Mouse (Mus musculus) monocyte, adult 5-6 weeks (primary cell): ENCODE results near the gene Prdm13. TPM values are rescaled to one million over a fixed set of nuclear protein-coding genes. Genes with fewer than 3 reads are reported as not detected.

ENCODE experiments used
- ATAC-seq: fragments of 153-309, 156-312 bp; replicated peaks from 2 replicates; pipeline ENCODE4 v1.8.0; 2017; ENCODE audit warnings: mild to moderate bottlenecking; ENCODE audit not compliant: low TSS enrichment, insufficient number of reproducible peaks, severe bottlenecking, poor library complexity, low FRiP score
- total RNA-seq: library from RNA; stranded (forward); fragments of 200-1000, 200-491, 200-594 nt; gene quantifications from 3 replicates; pipeline ENCODE4 v1.2.3, GENCODE M21; 2017

The Prdm13 gene
- not detected in 3 replicates for total RNA-seq

GRCm38 (mm10) chr4:21685595-21686091 lies at the start of gene Prdm13:
Gene Prdm13, minus strand, starts transcription at chr4:21685963.
- no peak for ATAC-seq

GRCm38 (mm10) chr4:21727615-21728165 lies 41.9 kb upstream of the Prdm13 start, which contains the start of gene Ccnc:
Gene Ccnc, plus strand, starts transcription at chr4:21727701.
- ATAC-seq: peak; percentile 99

- peak; percentile 51 for ATAC-seq
These were observed 41.3 kb upstream of the Prdm13 start for GRCm38 (mm10) chr4:21726912-21727614.

GRCm38 (mm10) chr4:21722752-21723334 lies 37.1 kb upstream of the Prdm13 start:
- no peak for ATAC-seq

- peak; percentile 56; the same call in 1 of the 2 replicates for ATAC-seq
These were observed 26.4 kb upstream of the Prdm13 start for GRCm38 (mm10) chr4:21712147-21712546.

- no peak for ATAC-seq
These were observed 19.3 kb upstream of the Prdm13 start for GRCm38 (mm10) chr4:21705046-21705445.

- peak; percentile 68 for ATAC-seq
These were observed 10.0 kb upstream of the Prdm13 start for GRCm38 (mm10) chr4:21695638-21696254.

- ATAC-seq: no peak
These were observed 4.5 kb upstream of the Prdm13 start for GRCm38 (mm10) chr4:21690221-21690620.

- ATAC-seq: no peak
These were observed 3.8 kb upstream of the Prdm13 start for GRCm38 (mm10) chr4:21689492-21689941.

GRCm38 (mm10) chr4:21688703-21689200 lies 3.0 kb upstream of the Prdm13 start:
- ATAC-seq: no peak

- ATAC-seq: no peak
These were observed 2.3 kb upstream of the Prdm13 start for GRCm38 (mm10) chr4:21687783-21688702.

GRCm38 (mm10) chr4:21686934-21687333 lies 1.2 kb upstream of the Prdm13 start:
- ATAC-seq: no peak

- no peak for ATAC-seq
These were observed 653 bp upstream of the Prdm13 start for GRCm38 (mm10) chr4:21686416-21686815.

GRCm38 (mm10) chr4:21684341-21684970 lies 1.3 kb downstream of the Prdm13 start:
- no peak for ATAC-seq

- ATAC-seq: no peak
These were observed 3.2 kb downstream of the Prdm13 start for GRCm38 (mm10) chr4:21682421-21683150.

- ATAC-seq: no peak
These were observed 4.8 kb downstream of the Prdm13 start for GRCm38 (mm10) chr4:21680971-21681370.
